Mouse (Mus musculus) lung, adult 2 months (tissue): Measurements from ENCODE around the gene Acp4.

Experiments used
- CTCF ChIP-seq: fragments of 200-500 bp; IDR thresholded peaks from 2 replicates; pipeline ENCODE4 v1.5.1; 2011; ENCODE audit warnings: mild to moderate bottlenecking, low read length, control low read depth; ENCODE audit not compliant: insufficient read depth
- POLR2A ChIP-seq: fragments of 200-500 bp; IDR thresholded peaks from 2 replicates; pipeline ENCODE4 v1.6.1; 2011; ENCODE audit warnings: low read depth, mild to moderate bottlenecking, control low read depth, low read length, borderline replicate concordance; ENCODE audit errors: extremely low read depth

DNA sequence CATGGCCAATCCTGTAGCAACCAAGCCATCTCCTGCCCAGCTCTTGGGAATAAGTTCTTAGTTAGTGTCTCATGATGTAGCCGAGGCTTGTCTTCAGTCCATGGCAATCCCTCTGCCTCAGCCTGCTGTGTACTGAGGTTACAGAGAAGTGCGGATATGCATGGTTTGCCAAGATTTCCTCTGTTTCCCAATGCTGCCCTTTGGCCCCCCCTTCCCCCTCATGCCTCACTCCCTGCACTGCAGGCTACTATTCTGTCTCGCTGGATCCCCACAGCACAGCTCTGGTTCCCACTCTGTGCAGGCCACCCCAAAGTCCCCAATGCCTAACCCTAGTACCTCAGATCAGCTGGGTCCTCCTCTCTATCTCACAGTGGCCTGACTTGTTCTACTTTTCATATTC, 48.9 kb downstream of the Acp4 start:
- TF ChIP-seq CTCF (no peak), POLR2A (no peak)
